Comparison of ENCODE assay signal across 9 mouse cellular contexts in the genomic region with DNA sequence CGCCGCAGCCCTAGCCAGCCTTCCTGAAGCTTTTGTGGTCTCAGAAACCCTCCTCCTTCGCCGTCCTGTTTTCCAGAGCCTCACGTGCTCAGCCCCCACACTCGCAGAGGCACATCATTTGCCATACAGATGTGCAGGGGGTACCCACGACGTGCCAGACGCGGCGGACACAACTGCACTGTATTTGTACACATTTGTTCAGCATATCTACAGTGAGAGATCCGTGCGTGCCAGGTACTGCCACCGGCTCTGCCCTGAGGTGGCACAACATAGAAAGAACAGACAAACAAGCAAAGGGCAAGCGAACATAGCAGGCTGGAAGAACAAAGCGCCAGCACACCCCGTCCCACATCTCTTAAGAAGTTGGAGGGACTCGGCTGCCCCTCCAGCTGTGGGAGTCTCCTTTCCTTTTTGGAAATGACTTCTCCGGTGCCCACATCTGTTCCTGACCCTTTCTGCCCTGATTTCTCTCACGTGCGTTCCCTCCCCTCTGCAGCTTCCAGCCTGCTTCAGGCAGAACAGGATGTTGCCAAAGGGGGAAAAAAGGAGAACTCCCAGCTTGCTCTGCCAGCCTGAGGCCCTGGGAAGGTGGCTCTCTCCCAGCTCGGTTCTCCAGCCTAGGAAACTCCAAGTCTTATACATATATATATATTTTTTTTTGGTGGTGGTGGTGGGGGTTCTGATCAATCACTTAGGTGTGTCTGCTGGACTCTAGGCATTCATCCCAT. TPM values are rescaled to one million over a fixed set of nuclear protein-coding genes. Genes with fewer than 3 reads are reported as not detected.
DNase-seq lines count a peak whose midpoint lies in the region; ATAC-seq and TF ChIP-seq lines count a peak whose summit lies in the region.
"Had no signal": no experiment of that assay in that cellular context is flagged by ENCODE, and none has a peak within 500 bp of the region (broad histone marks: within the 10 kb centered on the region; RNA-seq: fewer than 3 reads in every experiment).

No protein-coding gene starts in this region.

- H3K4me2 ChIP-seq in heart, embryonic 14.5 days (ENCODE audit: low read length): peak overlapping the region; percentile 80
- H3K4me2 ChIP-seq in hindbrain, embryonic 11.5 days (replicated peaks; ENCODE audit: low read depth, low read length): peak overlapping the region; percentile 94

- TF ChIP-seq POLR2A in brain, embryonic 14.5 days (IDR thresholded peaks at IDR 0.05; ENCODE audit: borderline replicate concordance, extremely low read depth, insufficient read depth, insufficient read length, poor library complexity, severe bottlenecking): no peak

- peak overlapping the region; percentile 41 to 51 for H3K4me3 ChIP-seq in heart, embryonic 14.5 days (ENCODE audit: control insufficient read depth in 1 of 2, insufficient read depth in 1 of 2, low read depth in 1 of 2, low read length in 2 of 2)
- H3K4me3 ChIP-seq in hindbrain, embryonic 11.5 days (ENCODE audit: low read depth, low read length): peak overlapping the region; percentile 38
- H3K4me3 ChIP-seq in midbrain, embryonic 10.5 days: peak overlapping the region; percentile 62

- 6% methylated on average over 22 of the region's 22 CpGs for WGBS in heart, embryonic 14.5 days
- WGBS in hindbrain, embryonic 11.5 days: 3% methylated on average over 22 of the region's 22 CpGs
- WGBS in midbrain, embryonic 10.5 days: 2% methylated on average over 22 of the region's 22 CpGs

- H3K9me3 ChIP-seq in heart, embryonic 14.5 days (ENCODE audit: control insufficient read depth, low read length): no peaks in the 10 kb centered on the region
- no peaks in the 10 kb centered on the region for H3K9me3 ChIP-seq in hindbrain, embryonic 11.5 days (ENCODE audit: control insufficient read depth, low read length)
- no peaks in the 10 kb centered on the region for H3K9me3 ChIP-seq in midbrain, embryonic 10.5 days (replicated peaks)

- DNase-seq in heart, adult 18-20 months: no peak
- DNase-seq in brain, embryonic 14.5 days (ENCODE audit: low read depth): peak; percentile 43
- DNase-seq in hindbrain, embryonic 11.5 days (ENCODE audit: low spot score): peak; percentile 44
- peak; percentile 36 for DNase-seq in midbrain, embryonic 10.5 days (ENCODE audit: low spot score)
- DNase-seq in natural killer cell, adult 2 months (ENCODE audit: low spot score in 2 of 2): no peak
- DNase-seq in cerebellum, adult 11 months: no peak
- no peak for DNase-seq in cerebellum, postnatal 36 days

- H3K36me3 ChIP-seq in heart, embryonic 14.5 days (ENCODE audit: control insufficient read depth, insufficient read depth, low read length): no peaks in the 10 kb centered on the region
- H3K36me3 ChIP-seq in hindbrain, embryonic 11.5 days (ENCODE audit: control insufficient read depth, insufficient read depth, low read length): no peaks in the 10 kb centered on the region
- no peaks in the 10 kb centered on the region for H3K36me3 ChIP-seq in midbrain, embryonic 10.5 days

- H3K9ac ChIP-seq in heart, embryonic 14.5 days (ENCODE audit: low read length): peak overlapping the region; percentile 54
- peak overlapping the region; percentile 38; the same call in 1 of the 2 replicates for H3K9ac ChIP-seq in hindbrain, embryonic 11.5 days (ENCODE audit: low read depth, low read length)

- TF ChIP-seq CTCF in brain, embryonic 14.5 days (IDR thresholded peaks at IDR 0.05; ENCODE audit: borderline replicate concordance, extremely low read depth, insufficient read depth, insufficient read length): no peak

- H3K4me1 ChIP-seq in heart, embryonic 14.5 days (ENCODE audit: control insufficient read depth in 2 of 2, insufficient read depth in 2 of 2, low read length in 2 of 2): peaks cover 4 to 13% of the 10 kb centered on the region in 2 experiments; a peak in 2 of 4 replicates
- peaks cover 6% of the 10 kb centered on the region for H3K4me1 ChIP-seq in hindbrain, embryonic 11.5 days (replicated peaks; ENCODE audit: control insufficient read depth, insufficient read depth, low read length)
- H3K4me1 ChIP-seq in midbrain, embryonic 10.5 days: peaks cover 19% of the 10 kb centered on the region

- no peak for ATAC-seq in heart, embryonic 14.5 days (ENCODE audit: insufficient number of reproducible peaks, insufficient read depth, low FRiP score, low read depth)
- ATAC-seq in hindbrain, embryonic 11.5 days (ENCODE audit: low FRiP score): 0 out of 2 replicates have a peak, but pooled peaks have one; percentile 27

- peaks cover 56% of the 10 kb centered on the region for H3K27me3 ChIP-seq in heart, embryonic 14.5 days (ENCODE audit: control insufficient read depth, insufficient read depth, low read length)
- H3K27me3 ChIP-seq in hindbrain, embryonic 11.5 days (ENCODE audit: control insufficient read depth, insufficient read depth, low read length): peaks cover 31% of the 10 kb centered on the region
- H3K27me3 ChIP-seq in midbrain, embryonic 10.5 days (ENCODE audit: low read depth, poor library complexity, severe bottlenecking): peaks cover 75% of the 10 kb centered on the region

- H3K27ac ChIP-seq in heart, embryonic 14.5 days (replicated peaks in 1 of 2; ENCODE audit: control insufficient read depth in 1 of 2, insufficient read depth in 1 of 2, low read depth in 2 of 2, low read length in 2 of 2): no peak overlapping the region
- H3K27ac ChIP-seq in hindbrain, embryonic 11.5 days (ENCODE audit: low read depth, low read length): no peak overlapping the region
- peak overlapping the region; percentile 74 for H3K27ac ChIP-seq in midbrain, embryonic 10.5 days (replicated peaks)

RNA-seq across cellular contexts. Expression of a gene that starts 0.5 kb away (rescaled TPM):
- not detected in 2 replicates for polyA plus RNA-seq in heart, embryonic 14.5 days (2014; fragmentation: Nextera tagmentation; extraction: Ambion mirVana)
- total RNA-seq in heart, adult 18-20 months (2021): not detected
- polyA plus RNA-seq in brain, embryonic 14.5 days (2012; rRNA removed): 0.06 and 0.46 TPM in 2 replicates
- not detected in 2 replicates for polyA plus RNA-seq in hindbrain, embryonic 11.5 days (2014; fragmentation: Nextera tagmentation; extraction: Ambion mirVana)
- not detected in 2 replicates for polyA plus RNA-seq in midbrain, embryonic 10.5 days (2016; fragmentation: Nextera tagmentation; extraction: Ambion mirVana)
- total RNA-seq: MEL had no signal

RNA-seq across cellular contexts. Expression of a gene that starts 34.3 kb away (rescaled TPM):
- 1.6 and 1.8 TPM in 2 replicates for polyA plus RNA-seq in heart, embryonic 14.5 days (2014; fragmentation: Nextera tagmentation; extraction: Ambion mirVana)
- total RNA-seq in heart, adult 18-20 months (2021): 1 to 10 TPM; 9.2 to 10.0 TPM
- polyA plus RNA-seq in brain, embryonic 14.5 days (2012; rRNA removed): 26.5 and 38.8 TPM in 2 replicates
- 2.5 and 3.7 TPM in 2 replicates for polyA plus RNA-seq in hindbrain, embryonic 11.5 days (2014; fragmentation: Nextera tagmentation; extraction: Ambion mirVana)
- 1.1 and 1.3 TPM in 2 replicates for polyA plus RNA-seq in midbrain, embryonic 10.5 days (2016; fragmentation: Nextera tagmentation; extraction: Ambion mirVana)
- total RNA-seq: MEL had no signal

Comparison
In these comparisons a context has a peak if more than half of its experiments do, and no peak if none do; other contexts are left out.
1. DNase-seq: peak in brain, embryonic 14.5 days (single experiment), hindbrain, embryonic 11.5 days (single experiment) and midbrain, embryonic 10.5 days (single experiment); none in heart, adult 18-20 months (0 of 2), natural killer cell, adult 2 months (0 of 2), cerebellum, adult 11 months (single experiment) and cerebellum, postnatal 36 days (0 of 2).
2. Peak in every context shown above with its lines, with median percentiles within 50 percentile points of each other: H3K4me3 ChIP-seq.